Mouse (Mus musculus) G1E (cell line): ENCODE data around the gene Ccdc106. TPM values are rescaled to one million over a fixed set of nuclear protein-coding genes. Genes with fewer than 3 reads are reported as not detected.

Experiments
- ATAC-seq: 2 replicates; pipeline ENCODE4 v1.8.0; 2016; ENCODE audit warnings: mild to moderate bottlenecking; ENCODE audit not compliant: insufficient number of reproducible peaks, poor library complexity, low FRiP score, severe bottlenecking; ENCODE audit errors: extremely low read depth
- DNase-seq: peaks from one replicate; pipeline ENCODE4 v3.0.0; 2012; ENCODE audit warnings: low spot score
- H3K27me3 ChIP-seq: 2 replicates; pipeline ENCODE4 v1.6.1; 2012; ENCODE audit warnings: mild to moderate bottlenecking, low read length, inconsistent platforms; ENCODE audit not compliant: insufficient read depth
- H3K36me3 ChIP-seq: replicated peaks from 2 replicates; pipeline ENCODE3; 2012; ENCODE audit warnings: mild to moderate bottlenecking, inconsistent platforms
- H3K4me1 ChIP-seq: 2 replicates; pipeline ENCODE4 v1.6.1; 2012; ENCODE audit warnings: low read depth, low read length, inconsistent platforms, mixed read lengths; ENCODE audit not compliant: insufficient read depth
- H3K4me3 ChIP-seq: 2 replicates; pipeline ENCODE4 v1.5.1; 2012; ENCODE audit warnings: low read depth, mild to moderate bottlenecking, inconsistent platforms, low read length, moderate library complexity, mixed read lengths
- H3K9me3 ChIP-seq: replicated peaks from 2 replicates; pipeline ENCODE4 v1.6.1; 2012; ENCODE audit warnings: inconsistent platforms
- CTCF ChIP-seq: IDR thresholded peaks from 2 replicates; pipeline ENCODE4 v1.5.1; 2012; ENCODE audit warnings: low read depth, low read length, inconsistent platforms, mixed read lengths
- GATA1 ChIP-seq: IDR thresholded peaks from 2 replicates; pipeline ENCODE4 v1.6.1; 2012; ENCODE audit warnings: borderline replicate concordance, low read length, inconsistent platforms, mixed read lengths
- GATA2 ChIP-seq: IDR thresholded peaks from 2 replicates; pipeline ENCODE4 v1.6.1; 2012; ENCODE audit warnings: low read depth, low read length, inconsistent platforms, borderline replicate concordance
- POLR2AphosphoS5 ChIP-seq: IDR thresholded peaks from 2 replicates; pipeline ENCODE4 v1.6.1; 2012; ENCODE audit warnings: low read depth, low read length, inconsistent platforms; ENCODE audit not compliant: insufficient replicate concordance
- TAL1 ChIP-seq: conservative IDR thresholded peaks from 2 replicates; pipeline ENCODE4 v1.6.1; 2012; ENCODE audit warnings: low read depth, low read length, inconsistent platforms, mixed read lengths
- polyA plus RNA-seq: library from polyadenylated mRNA; stranded (reverse); fragments of >175 nt; gene quantifications from 2 replicates; pipeline ENCODE4 v1.2.3, GENCODE M21; 2012
- total RNA-seq, 2 experiments: library from RNA; stranded (forward) in 1 of 2; stranded (reverse) in 1 of 2; fragments of 200-1000 nt in 1 of 2; fragments of >200 nt in 1 of 2; fragmentation: Nextera tagmentation in 1 of 2; gene quantifications; 2 replicates each; pipeline ENCODE4 v1.2.3; 2014 to 2017

The Ccdc106 gene
- total and polyA plus RNA-seq, 3 experiments = 0.21 TPM; not detected in 2

DNA sequence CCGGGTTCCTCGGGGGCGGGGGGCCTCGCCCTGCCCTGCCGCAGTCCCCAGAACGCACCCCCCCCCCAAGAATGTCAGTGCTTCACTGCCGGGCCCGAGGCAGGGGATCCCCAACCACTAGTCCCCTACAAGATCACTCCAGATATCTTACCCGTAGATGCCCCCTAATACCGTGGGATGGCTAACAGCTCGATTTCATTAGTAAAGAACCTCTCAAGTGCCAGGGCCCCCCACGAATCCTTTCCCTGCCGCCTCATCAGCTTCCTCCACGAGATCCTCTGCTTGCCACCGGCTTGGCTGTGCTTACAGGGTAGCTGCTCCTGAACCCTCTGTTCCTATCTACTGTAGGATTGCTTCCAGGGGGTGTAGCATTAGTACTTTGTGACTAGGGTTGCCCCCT lies 332 bp downstream of the Ccdc106 start:
- Histone ChIP-seq H3K9me3 (peaks cover 13% of the 10 kb centered on the region), H3K27me3 (no peaks in the 10 kb centered on the region), H3K4me1 (peaks cover 75% of the 10 kb centered on the region), H3K4me3 (peak overlapping the region; percentile 80), H3K36me3 (peaks cover 66% of the 10 kb centered on the region)
- DNase-seq = no peak
- ATAC-seq = no peak
- TF ChIP-seq POLR2AphosphoS5 (no peak), TAL1 (no peak), GATA1 (no peak), GATA2 (no peak), CTCF (no peak)

DNA sequence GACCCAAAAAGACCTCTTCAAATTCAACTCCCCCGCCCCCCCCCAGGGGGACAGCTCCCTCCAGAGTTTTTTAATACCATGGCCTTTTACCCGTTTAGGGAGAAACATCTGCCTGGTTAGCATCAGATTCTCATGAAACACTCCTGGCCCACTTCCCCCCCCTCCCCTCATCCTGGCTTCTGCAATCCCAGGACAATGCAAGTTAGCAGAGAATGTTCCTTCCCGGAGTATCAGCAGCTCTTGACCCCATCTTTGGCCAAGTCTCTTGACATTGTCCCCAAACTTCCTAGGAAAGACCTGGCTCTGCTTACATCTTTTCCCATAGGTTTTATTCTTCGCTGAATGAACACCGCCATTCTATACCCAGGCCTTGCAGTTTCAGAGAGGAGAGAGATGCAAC lies 844 bp downstream of the Ccdc106 start:
- peaks cover 13% of the 10 kb centered on the region for H3K9me3 ChIP-seq
- H3K36me3 ChIP-seq = peaks cover 72% of the 10 kb centered on the region
- peaks cover 75% of the 10 kb centered on the region for H3K4me1 ChIP-seq
- no peak for TF ChIP-seq GATA2
- no peak for TF ChIP-seq GATA1
- no peak for TF ChIP-seq CTCF
- TF ChIP-seq POLR2AphosphoS5 = no peak
- TF ChIP-seq TAL1 = no peak
- DNase-seq = no peak
- no peak for ATAC-seq
- no peaks in the 10 kb centered on the region for H3K27me3 ChIP-seq
- peak overlapping the region; percentile 80 for H3K4me3 ChIP-seq

DNA sequence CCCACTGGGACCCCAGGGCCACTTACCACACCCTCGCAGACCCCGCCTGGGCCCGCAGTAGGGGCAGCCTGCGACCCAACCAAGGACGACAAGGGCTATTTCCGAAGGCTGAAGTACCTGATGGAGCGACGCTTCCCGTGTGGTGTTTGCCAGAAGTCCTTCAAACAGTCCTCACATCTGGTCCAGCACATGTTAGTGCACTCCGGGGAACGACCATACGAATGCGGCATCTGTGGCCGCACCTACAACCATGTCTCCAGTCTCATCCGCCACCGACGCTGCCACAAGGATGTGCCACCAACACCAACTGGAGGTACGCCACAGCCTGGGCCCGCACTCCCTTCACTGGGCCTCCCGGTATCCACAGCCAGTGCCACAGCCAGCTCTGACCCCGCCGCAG lies 9.2 kb downstream of the Ccdc106 start:
- TF ChIP-seq CTCF (no peak), GATA2 (no peak), GATA1 (no peak), TAL1 (no peak), POLR2AphosphoS5 (no peak)
- DNase-seq = no peak
- ATAC-seq = no peak
- peak overlapping the region; percentile 54 for H3K4me3 ChIP-seq
- H3K4me1 ChIP-seq = peaks cover 26% of the 10 kb centered on the region
- H3K9me3 ChIP-seq = peaks cover 33% of the 10 kb centered on the region
- H3K27me3 ChIP-seq = peaks cover 12% of the 10 kb centered on the region; the same call in 1 of the 2 replicates
- peaks cover 98% of the 10 kb centered on the region for H3K36me3 ChIP-seq

DNA sequence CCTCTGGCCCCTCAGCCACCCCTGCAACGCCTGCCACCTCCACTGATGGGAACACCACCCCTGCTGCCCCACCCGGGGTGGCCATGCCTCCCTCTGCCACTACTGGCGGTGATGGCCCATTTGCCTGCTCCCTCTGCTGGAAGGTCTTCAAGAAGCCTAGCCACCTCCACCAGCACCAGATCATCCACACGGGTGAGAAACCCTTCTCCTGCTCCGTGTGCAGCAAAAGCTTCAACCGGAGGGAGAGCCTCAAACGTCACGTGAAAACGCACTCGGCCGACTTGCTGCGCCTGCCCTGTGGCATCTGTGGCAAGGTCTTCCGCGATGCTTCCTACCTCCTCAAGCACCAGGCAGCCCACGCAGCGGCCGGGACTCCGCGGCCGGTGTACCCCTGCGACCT lies 9.6 kb downstream of the Ccdc106 start:
- no peak for DNase-seq
- Histone ChIP-seq H3K36me3 (peaks cover 98% of the 10 kb centered on the region), H3K9me3 (peaks cover 33% of the 10 kb centered on the region), H3K4me3 (peak overlapping the region; percentile 54), H3K27me3 (peaks cover 12% of the 10 kb centered on the region; the same call in 1 of the 2 replicates), H3K4me1 (peaks cover 22% of the 10 kb centered on the region)
- TF ChIP-seq CTCF (no peak), POLR2AphosphoS5 (no peak), TAL1 (no peak), GATA1 (no peak), GATA2 (no peak)
- ATAC-seq = no peak

DNA sequence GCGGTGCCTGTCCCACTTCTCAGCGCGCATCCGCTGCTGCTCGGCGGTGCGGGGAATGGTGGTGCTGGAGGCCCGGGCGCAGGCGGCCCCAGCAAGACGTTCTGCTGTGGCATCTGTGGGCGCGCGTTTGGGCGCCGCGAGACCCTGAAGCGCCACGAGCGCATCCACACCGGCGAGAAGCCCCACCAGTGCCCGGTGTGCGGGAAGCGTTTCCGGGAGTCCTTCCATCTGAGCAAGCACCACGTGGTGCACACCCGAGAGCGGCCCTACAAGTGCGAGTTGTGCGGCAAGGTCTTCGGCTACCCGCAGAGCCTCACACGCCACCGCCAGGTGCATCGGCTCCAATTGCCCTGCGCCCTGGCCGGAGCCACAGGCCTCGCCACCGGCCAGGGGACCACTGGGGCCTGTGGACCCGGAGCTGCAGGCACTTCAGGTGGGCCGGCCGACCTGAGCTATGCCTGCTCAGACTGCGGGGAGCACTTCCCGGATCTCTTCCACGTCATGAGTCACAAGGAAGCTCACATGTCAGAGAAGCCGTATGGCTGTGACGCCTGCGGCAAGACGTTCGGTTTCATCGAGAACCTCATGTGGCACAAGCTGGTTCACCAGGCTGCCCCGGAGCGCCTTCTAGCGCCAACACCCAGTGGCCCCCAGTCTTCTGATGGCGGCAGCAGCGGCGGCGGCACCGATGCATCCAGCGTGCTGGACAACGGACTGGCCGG lies 10.4 kb downstream of the Ccdc106 start:
- Histone ChIP-seq H3K27me3 (peaks cover 12% of the 10 kb centered on the region; the same call in 1 of the 2 replicates), H3K9me3 (peaks cover 33% of the 10 kb centered on the region), H3K36me3 (peaks cover 98% of the 10 kb centered on the region), H3K4me1 (peaks cover 17% of the 10 kb centered on the region), H3K4me3 (peak overlapping the region; percentile 54)
- no peak for TF ChIP-seq GATA1
- TF ChIP-seq POLR2AphosphoS5 = no peak
- no peak for TF ChIP-seq TAL1
- no peak for TF ChIP-seq GATA2
- TF ChIP-seq CTCF = no peak
- ATAC-seq (no peak), DNase-seq (no peak)

DNA sequence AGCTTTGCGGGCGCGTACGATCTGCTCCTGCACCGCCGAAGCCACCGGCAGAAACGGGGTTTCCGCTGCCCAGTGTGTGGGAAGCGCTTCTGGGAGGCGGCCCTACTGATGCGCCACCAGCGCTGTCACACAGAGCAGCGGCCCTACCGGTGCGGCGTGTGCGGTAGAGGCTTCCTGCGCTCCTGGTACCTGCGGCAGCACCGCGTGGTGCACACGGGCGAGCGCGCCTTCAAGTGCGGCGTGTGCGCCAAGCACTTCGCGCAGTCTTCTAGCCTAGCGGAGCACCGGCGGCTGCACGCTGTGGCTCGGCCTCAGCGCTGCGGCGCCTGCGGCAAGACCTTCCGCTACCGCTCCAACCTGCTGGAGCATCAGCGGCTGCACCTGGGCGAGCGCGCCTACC lies 11.1 kb downstream of the Ccdc106 start:
- H3K36me3 ChIP-seq = peaks cover 98% of the 10 kb centered on the region
- DNase-seq = no peak
- peaks cover 15% of the 10 kb centered on the region for H3K4me1 ChIP-seq
- ATAC-seq = no peak
- H3K27me3 ChIP-seq = peaks cover 12% of the 10 kb centered on the region; the same call in 1 of the 2 replicates
- TF ChIP-seq CTCF (no peak), TAL1 (no peak), GATA1 (no peak), POLR2AphosphoS5 (no peak), GATA2 (no peak)
- H3K4me3 ChIP-seq = peak overlapping the region; percentile 54; the same call in 1 of the 2 replicates
- H3K9me3 ChIP-seq = peaks cover 33% of the 10 kb centered on the region
